Mouse (Mus musculus) heart, adult 18-20 months (tissue): Measurements from ENCODE around the gene Unc5b. TPM values are rescaled to one million over a fixed set of nuclear protein-coding genes. Genes with fewer than 3 reads are reported as not detected.
A peak's percentile ranks its signal among the peaks of the same experiment; 100 is the strongest.

Source experiments
- DNase-seq, 2 experiments: peaks; one replicate each; pipeline ENCODE4 v3.0.0; 2021 to 2022; ENCODE audit warnings: mixed read lengths in 1 of 2
- total RNA-seq, 2 experiments: library from RNA; stranded (reverse); gene quantifications; 2 replicates each; pipeline ENCODE4 v1.2.3; 2021

Unc5b gene
- total RNA-seq, 2 experiments from 2014 or later = 8.2 to 10.4 TPM

- no peak for DNase-seq
Observed at GRCm38 (mm10) chr10:60800295-60801167, 30.9 kb downstream of the Unc5b start.

- no peak for DNase-seq
Observed at GRCm38 (mm10) chr10:60797682-60798422, 33.5 kb downstream of the Unc5b start.

- no peak for DNase-seq
Observed at GRCm38 (mm10) chr10:60796474-60796873, 34.9 kb downstream of the Unc5b start.

- no peak for DNase-seq
Observed at GRCm38 (mm10) chr10:60796028-60796427, 35.4 kb downstream of the Unc5b start.

DNA sequence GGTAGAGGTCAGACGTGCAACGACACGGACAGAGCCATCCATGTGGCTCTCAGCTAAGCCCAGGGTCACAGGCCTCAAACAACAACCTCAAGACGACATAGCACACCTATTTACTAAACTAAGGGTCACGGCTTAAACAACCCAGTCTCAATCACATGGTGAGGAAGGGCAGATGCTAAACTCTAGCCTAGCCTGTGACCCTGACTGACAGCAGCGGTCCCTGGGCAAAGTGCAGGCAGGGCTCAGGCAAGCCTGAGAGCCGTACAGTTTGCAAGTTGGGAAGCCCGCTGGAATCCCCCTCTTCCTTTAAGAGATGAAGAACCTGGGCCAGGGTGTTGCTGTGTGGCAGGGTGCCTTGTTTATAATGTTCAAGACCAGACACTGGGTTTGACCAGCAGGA is 36.6 kb downstream of the Unc5b start:
- DNase-seq = no peak

DNA sequence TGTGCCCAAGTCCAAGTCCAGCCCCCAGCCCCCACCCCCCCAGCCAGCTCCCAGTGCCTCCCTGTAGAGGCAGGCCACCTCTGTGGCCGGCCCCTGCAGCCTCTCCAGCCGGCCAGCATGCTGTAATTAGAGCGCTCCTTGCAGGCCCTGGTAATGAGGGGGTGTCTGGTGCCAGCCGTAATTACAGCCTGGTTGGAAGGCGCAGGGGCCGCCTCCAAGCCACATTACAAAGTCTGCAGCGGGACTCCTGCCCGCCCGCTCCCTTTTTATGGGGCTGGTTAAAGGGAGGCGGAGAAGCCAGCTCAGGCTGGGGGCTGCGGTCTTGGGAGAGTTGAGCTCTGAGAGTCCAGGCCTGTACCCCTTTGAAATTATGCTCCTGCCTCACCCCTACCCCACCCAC is 37.0 kb downstream of the Unc5b start:
- DNase-seq = no peak

DNA sequence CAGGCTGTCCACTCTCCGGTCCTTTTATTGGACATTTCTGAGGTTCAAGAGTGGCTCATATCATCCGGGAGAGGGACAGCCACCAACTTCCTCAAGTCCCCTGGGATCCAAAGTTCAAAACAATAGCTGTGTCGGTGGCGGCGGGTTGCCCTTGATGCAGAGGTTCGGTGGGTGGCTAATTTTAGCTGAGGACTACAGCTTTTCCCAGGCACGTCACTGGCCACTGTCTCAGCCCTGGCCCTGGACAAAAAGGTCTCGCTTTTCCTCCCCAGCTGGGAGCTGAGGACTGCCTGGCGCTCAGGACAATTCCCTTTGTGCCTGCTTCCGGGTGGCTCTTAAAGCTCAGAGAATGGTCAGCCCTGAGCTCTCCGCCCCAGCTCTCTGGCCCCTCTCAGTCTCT is 38.5 kb downstream of the Unc5b start:
- DNase-seq = peak; percentile 60 to 80

DNA sequence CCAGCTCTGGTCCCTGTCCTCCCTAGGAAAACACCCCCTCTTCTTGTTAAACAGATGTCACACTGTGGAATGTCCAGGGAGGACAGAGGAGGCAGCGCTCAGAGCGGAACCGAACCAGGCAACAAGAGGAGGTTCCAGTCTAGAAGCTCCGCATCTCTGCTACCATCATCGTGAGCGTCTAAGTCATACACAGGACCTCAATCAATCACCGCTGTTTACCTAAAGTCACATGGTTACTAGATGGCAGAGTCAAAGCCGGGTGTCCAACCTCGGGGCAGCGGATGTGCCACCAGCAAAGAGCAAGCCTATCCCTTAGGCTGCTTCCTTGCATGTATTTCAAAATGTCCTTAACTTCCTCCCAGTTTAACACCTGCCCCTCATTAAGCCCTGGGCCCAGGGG is 39.0 kb downstream of the Unc5b start:
- no peak for DNase-seq

DNA sequence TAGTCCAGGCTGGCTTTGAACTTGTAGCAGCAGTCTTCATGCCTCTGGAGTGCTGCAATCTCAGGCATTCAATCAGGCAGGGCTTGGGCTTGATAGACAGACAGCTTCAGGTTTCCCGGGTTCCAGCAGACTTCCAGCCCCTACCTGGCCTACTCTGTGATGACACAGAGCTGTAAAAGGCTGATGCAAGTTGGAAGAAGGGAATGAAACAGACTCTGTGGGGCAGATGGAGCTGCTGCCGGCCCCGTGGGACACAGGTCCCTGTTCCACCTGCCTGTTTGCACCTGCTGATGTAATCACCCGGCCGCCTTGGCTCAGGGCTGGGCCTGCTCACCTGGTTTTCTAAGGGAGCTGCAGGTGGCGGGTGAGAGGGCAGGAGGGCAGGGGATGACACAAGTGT is 40.5 kb downstream of the Unc5b start:
- DNase-seq = no peak

- no peak for DNase-seq
Observed at GRCm38 (mm10) chr10:60787303-60788074, 43.9 kb downstream of the Unc5b start.

DNA sequence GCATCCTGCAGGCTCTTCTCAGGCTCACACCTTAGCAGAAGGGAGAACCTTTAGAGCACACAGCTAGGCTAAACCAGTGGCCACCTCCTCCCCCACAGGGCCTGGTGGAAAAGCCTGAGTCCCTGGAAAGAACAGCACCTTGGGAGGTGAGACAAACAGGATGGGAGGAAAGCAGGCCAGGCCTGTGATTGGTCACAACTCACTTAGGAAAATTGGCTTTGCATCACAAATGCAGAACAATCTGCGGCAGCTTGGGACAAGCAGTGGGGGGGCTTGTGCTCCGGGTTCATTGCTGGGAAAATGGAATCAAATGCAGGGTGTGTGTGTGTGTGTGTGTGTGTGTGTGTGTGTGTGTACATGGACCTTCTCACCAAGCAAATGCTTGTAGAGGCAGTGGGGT is 47.8 kb downstream of the Unc5b start:
- DNase-seq = no peak

GRCm38 (mm10) chr10:60779628-60780027 is 51.8 kb downstream of the Unc5b start:
- DNase-seq = peak; percentile 74 to 90

GRCm38 (mm10) chr10:60778542-60778941 is 52.8 kb downstream of the Unc5b start:
- DNase-seq = peak in 1 of 2 experiments; percentile 62

DNA sequence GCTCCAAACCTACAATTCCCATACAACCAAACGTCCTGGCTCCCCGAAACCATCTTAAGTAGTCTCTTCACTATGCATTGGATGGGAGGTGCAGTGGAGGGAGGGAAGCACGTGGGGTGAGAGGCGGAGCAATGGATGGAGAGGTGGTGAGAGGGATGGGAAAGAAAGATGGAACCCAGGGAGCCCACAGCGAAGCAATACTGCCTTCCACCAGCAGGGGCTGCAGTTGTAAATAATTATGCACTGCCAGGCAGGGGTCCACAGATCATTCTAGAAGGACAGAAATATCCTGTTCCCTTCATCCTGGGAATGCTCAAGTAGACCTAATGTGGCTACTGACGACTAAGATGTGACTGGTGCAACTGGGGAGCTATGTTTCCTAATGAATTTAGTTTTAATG is 55.9 kb downstream of the Unc5b start:
- DNase-seq = peak in 1 of 2 experiments; percentile 31

- no peak for DNase-seq
Observed at GRCm38 (mm10) chr10:60774616-60775015, 56.8 kb downstream of the Unc5b start.

GRCm38 (mm10) chr10:60770855-60771254 is 60.5 kb downstream of the Unc5b start:
- DNase-seq = no peak

DNA sequence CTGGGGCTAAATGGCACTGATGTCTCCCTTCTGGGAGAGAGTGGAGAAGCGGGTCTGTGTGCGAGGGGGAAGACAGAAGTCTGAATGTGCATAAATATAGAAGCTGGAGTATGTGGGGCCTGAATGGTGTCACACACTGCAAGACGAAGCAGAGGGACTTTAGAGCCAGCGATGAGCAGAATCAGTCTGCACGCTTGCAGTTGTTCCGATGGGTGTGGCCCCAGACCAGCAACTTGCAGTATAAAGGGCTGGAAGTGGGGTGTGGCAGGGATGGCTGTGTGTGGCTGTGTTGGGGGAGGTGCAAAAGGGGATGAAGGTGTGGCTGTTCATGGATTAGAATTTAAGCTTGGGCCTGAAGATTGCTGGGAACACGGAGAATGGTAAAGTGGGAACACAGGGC is 62.8 kb downstream of the Unc5b start:
- no peak for DNase-seq

GRCm38 (mm10) chr10:60767400-60767799 is 64.0 kb downstream of the Unc5b start:
- no peak for DNase-seq

- no peak for DNase-seq
Observed at GRCm38 (mm10) chr10:60762126-60762525, 69.3 kb downstream of the Unc5b start.

DNA sequence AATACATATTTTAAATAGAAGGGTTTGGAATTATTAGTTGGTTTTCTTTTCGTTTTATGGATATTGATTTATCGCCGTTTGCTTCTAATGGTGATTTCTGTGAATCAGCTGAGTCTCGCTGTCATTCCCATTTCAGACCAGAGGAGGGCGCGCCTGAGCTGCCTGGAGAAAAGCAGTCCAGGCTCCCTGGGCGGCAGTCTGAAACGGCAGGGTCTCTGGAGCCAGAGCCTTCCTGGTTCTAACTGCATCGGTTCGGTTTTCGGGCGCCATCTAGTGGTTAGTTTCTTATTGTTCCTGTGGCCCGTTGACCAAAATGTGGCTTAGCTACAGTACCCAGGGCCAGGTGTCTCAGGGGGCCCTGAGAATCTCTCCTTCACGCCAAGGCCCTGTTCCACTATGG is 71.0 kb downstream of the Unc5b start:
- peak; percentile 94 to 96 for DNase-seq

GRCm38 (mm10) chr10:60756992-60757391 is 74.4 kb downstream of the Unc5b start:
- peak; percentile 73 to 84 for DNase-seq

- DNase-seq = no peak
Observed at GRCm38 (mm10) chr10:60756146-60756545, 75.2 kb downstream of the Unc5b start.

GRCm38 (mm10) chr10:60753941-60754340 is 77.4 kb downstream of the Unc5b start:
- no peak for DNase-seq
